Mouse (Mus musculus): Measurements from ENCODE around the gene Rabgap1.

The Rabgap1 gene

DNA sequence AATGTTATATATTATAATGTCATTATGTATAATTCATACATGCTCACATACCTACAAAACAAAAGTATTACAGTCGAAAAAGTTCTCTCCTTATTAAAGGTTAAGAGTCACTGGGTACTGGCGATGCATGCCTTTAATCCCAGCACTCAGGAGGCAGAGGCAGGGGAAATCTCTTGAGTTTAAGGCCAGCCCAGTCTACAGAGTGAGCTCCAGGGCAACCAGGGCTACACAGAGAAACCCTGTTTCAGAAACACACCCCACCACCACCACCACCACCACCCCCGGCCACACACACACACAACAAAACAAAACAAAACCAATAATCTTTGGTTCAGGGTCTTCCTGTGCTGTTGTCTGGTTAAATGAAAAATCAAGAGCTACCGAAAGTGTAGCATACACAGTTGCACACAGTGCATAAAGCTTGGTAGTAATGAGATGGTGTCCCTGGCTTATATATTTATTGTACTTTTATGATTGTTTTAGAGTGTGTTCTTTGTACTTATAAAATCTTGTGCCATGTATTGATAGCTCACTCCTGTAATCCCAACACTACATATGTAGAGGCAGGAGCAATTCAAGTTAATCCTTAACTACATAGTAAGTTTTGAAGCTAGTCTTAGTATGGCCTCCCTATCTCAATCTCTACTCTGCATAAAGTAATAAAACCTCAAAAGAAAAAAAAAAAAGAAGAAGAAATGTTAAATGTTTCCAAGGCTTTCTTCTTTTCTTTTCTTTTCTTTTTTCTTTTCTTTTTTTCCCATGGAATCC lies 68.2 kb downstream of the Rabgap1 start:
- DNase-seq (ENCODE audit: extremely low read depth, low read depth), result no peak

DNA sequence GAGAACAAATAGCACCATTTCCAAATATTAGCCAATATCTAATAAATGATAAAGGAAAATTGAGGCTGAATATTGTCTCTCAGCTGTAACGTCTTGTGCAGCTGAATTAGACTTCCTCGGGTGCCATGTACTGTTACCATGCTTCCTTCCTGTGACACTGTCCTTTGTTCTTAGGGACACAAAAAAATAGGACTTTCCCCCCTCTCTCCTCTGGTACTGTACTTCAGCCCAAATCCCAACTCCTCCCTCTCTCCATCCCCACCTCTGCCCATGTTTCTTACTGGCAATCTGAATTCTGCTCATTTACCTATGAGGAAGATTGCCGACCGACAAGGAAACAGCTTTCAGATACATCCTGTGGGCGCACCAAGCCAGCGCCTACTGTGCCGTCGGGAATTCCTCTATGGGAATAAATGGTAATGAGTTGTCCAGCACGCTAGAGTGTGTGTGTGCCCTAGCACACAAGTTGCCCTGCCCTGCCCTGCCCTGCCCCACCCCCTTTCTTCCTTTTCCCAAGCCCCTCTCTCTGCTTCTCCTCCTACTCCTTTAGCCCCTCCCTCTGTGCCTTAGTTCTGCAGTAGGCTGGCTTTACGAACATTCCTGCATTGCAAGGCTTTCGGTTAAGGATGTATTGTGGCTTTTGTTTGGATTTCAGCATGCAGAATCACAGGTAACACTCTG lies 73.1 kb downstream of the Rabgap1 start, which contains the start of gene Gpr21:
Gene Gpr21, plus strand, starts transcription at position 303 of the 681 bp plus-strand sequence.
- no peak for DNase-seq (ENCODE audit: extremely low read depth, low read depth)

DNA sequence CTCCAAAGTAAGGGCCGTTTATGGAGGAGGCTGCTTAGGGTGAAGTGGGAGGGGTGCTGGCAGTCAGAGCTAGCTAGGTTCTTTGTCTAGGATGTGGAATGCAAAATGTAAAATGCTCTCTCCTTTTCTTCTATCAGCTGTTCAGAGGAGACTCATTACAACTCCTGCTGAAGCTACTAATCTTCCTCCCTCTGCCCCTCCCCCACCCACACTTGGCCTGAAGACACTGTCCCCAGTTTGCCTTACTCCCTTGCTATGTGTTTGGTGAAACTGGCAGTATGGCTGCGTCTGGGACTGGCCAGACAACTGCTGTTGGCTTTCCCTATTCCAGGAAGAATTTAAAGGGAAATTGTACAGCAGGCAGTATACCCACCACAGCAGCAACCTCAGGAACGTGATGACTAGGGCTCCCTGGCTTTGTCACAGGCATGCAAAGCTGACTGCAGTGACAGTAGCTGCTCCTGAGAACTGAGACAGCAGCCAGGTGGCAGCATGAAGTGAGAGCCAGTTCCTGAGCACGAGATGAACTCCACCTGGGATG lies 73.9 kb downstream of the Rabgap1 start:
- no peak for DNase-seq (ENCODE audit: extremely low read depth, low read depth)

DNA sequence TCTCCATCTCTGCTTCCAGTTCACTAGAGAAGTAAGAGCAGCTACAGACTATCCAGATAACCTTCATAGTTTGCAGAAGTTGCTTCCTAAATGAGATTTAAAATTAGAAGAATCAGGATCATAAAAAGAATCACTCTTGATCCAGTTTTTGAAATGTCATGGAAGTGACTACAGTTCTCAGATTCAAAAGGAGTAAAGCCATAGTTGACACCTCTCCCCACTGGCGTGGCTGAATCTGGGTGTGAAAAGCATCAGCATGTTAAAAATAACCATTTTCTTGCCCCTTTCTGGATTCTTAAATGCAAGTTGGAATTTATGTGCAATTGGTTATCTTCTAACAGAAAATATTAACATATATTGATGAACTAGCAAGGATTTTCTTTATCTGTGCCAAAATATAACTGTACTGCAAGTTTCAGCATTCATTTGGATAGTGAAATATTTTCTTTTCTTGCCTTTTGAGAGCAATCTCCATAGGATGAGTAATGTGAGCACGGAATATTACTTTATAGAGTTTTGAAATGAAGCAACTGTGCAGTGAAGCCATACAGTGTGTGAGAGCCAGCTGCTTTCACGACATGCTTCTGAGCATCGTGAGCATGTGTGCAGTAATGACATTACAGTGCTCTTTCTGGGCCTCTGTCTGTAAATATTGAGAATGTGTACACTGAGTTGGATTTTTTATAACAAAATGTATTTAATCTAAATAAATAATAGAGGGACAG lies 75.6 kb downstream of the Rabgap1 start:
- no peak for DNase-seq (ENCODE audit: extremely low read depth, low read depth)

DNA sequence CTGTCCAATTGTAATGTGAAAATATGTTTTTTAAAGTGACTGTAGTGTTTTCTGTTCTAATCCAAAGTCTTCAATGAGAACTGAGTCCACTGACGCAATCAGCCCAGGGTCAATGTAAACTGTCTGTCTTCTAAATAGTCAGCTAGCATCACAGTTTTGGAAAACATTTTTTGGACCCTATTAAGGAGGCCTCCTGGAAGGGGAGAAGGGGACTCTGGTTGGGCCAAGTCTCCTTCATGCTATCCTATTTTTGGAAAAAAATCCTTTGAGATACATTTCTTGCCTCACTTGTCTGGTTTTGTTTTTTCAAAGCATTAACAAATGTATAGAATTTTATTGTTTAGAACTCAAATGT lies 76.2 kb downstream of the Rabgap1 start:
- DNase-seq (ENCODE audit: extremely low read depth, low read depth), result no peak

DNA sequence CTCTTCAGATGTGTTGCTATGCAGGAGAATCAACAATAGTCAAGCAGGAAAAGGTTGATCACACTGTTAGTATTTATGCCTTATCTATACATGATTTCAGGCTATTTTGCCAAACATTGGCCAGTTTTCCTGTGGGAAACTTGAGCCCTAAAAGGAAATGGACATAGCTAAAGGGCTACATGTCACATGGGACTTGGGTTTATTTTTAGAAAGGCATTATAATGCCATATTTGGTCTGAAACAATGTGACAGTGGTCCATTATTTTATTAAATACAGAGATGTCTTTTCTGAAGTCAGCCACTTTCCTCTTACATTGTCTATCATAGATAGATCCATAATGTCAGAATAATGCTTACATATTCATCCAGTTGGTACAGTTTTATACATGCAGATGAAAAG lies 84.5 kb downstream of the Rabgap1 start:
- DNase-seq (ENCODE audit: extremely low read depth, low read depth), result no peak

DNA sequence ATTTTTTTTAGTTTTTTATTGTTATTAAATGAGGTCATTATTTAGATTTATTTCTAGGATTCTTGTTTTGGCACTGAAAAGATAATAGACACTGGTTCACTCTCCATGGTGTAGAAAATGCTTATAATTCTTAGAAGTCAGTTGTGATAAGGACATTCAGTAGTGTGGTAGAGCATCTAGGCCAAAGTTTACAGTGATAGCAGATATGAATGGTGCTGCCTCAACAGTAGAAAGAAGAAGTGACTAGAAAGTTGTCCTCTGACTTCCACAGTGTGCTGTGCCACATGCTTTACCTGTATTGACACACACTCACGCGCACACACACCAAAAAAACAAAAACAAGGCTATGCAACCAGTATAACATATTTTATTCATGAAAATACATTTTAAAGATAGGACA lies 86.3 kb downstream of the Rabgap1 start:
- peak; percentile 71 for DNase-seq (ENCODE audit: extremely low read depth, low read depth)

DNA sequence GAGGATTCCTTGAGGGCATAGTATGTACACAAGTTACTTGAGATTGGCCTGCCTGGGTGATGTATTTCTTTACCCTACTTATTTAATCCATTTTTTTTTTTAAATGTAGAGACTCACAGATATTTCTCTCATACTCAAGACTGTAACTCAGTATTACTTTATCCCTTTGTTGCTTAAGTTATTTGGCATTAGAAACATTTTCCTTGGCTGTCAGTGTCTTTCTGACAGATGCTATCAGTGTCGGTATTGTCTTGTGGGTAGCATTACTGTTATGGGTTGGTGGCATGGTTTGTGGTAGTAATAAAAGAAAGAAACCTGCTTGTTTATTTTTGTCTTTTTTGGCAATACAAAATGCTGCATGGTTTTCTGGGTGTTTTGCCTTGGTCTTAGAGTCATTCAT lies 87.7 kb downstream of the Rabgap1 start:
- no peak for DNase-seq (ENCODE audit: extremely low read depth, low read depth)

DNA sequence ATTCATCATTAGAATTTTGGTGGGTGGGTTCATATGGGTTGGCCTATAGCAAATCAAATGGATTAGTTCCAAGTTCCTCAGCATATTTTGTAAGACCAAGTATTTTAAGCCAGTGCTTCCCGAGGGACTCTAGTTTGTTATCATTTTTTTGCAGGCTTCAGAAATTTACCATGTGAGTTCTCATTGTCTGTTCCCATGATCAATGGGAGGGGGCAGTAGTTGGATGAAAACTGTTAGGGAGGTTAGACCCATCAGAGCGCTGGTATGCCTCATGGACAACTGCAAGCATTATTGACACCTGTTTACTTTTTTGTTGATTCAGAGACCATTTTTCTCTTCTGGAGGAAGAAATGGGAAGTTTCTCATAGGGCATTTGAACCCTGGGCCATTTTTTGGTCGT lies 88.6 kb downstream of the Rabgap1 start:
- DNase-seq (ENCODE audit: extremely low read depth, low read depth), result no peak

DNA sequence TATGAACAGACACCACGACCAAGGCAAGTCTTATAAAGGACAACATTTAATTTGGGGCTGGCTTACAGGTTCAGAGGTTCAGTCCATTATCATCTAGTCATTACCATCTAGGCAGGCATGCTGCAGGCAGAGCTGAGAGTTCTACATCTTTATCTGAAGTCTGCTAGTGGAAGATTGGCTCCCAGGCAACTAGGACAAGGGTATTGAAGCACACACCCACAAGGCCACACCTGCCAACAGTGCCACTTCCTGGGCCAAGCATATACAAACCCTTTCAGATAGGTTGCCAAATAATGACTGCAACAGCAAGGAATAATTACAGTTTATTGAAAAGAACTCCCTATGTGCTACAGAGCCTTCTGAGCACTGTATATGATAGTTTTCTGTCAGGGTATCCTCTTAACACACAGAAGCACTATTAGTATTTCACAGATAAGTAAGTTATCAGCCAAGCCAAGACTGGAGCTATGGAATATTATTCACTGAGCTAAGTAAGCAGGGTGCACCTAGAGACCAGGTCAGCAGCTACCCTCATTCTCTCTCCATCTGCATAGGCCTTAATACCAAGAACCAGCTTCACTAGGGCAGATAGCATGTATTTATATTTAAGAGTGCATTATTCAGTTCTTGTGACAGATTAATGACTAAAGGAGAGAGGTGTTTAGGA lies 106.4 kb downstream of the Rabgap1 start:
- DNase-seq (ENCODE audit: extremely low read depth, low read depth), result peak; percentile 43

DNA sequence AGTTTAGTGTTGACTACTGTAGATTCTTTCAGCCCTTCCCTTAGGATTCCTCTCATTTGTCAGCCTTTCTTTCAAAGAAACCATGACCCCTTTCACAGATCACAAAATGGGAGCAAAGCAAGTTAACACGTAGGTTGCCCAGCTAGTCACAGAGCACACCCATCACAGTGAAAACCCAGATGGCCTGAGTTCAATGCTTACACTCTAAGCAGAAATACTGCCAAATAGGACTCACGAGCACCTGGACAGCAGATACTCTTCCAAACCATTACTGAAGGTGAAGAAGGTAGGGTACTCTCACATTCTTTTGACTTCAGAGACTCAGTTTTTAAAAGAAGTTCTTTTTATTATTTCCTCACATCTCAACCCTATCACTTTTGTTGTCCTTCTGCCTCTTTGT lies 113.3 kb downstream of the Rabgap1 start:
- DNase-seq (ENCODE audit: extremely low read depth, low read depth), result no peak

DNA sequence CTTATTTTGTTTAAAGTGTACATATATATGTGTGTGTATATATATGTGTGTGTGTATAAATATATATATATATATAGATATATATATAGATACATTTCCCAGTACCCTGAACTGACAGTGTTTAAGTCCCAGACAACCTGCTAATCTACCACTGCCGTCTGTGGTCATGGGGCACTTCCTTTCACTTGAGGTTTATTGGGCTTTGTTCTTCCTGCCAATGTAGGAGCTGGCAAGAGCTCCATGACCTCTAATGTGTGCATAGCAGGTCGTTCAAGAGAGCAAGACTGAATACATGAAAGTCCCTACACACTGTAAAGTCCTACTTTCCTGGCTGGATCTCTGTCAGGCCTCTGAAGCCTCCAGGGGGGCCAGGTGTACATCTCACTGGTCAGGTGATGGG lies 122.5 kb downstream of the Rabgap1 start:
- peak; percentile 34 for DNase-seq (ENCODE audit: extremely low read depth, low read depth)

DNA sequence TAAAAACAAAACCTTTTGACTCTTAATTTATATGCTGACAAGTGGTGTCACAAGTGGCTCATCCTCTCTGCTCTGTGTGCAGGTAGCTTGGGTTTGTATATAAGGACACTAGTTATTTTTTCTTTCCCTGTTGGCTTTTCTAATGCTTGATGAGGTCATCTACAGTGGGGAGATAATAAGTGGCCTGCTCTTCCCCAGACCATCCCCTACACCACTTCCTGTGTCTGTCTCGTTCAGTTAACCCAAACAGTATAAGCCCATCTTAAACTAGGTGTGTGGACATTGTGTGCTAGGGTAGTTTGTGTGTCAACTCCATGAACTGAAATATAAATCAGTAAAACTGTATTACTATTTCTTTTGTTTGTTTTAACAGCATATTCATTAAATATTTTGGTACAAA lies 123.0 kb downstream of the Rabgap1 start:
- DNase-seq (ENCODE audit: extremely low read depth, low read depth), result no peak

DNA sequence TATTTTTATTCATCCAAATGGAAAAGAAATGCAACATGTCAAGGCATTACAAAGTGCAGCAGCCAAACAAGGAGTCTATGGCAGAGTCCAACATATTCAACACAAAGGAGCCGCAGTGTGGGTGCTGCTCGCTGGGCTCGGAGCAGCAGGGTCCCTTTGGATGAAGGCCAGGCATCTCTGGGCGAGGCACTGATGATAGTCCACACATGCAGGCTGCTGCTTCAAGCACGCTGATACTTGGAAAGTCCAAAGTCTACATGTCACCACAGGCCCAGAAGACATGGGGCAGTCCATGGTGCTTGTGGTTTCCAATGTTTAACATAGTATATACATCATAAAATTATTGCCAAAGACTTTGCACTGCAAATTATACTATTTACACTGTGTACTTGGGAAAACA lies 126.8 kb downstream of the Rabgap1 start:
- no peak for DNase-seq (ENCODE audit: extremely low read depth, low read depth)

DNA sequence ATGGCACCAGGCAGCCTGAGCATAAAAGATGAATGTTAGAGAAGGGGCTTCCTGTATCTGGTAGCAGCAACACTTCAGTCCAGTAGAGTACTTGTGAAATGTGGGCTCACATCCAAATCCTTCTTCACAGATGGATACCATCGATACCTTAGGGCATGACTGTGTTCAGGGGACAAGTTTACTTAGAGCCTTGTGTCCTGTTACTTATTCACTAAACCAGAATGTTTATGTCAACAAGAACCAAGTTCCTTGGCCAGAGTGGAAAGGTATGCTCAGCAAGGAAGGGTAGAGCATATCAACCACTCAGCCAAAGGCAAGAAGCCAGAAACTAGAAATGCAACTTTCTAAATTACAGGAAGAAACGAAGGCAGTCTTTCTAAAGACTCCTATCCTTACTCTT lies 127.6 kb downstream of the Rabgap1 start:
- no peak for DNase-seq (ENCODE audit: extremely low read depth, low read depth)

DNA sequence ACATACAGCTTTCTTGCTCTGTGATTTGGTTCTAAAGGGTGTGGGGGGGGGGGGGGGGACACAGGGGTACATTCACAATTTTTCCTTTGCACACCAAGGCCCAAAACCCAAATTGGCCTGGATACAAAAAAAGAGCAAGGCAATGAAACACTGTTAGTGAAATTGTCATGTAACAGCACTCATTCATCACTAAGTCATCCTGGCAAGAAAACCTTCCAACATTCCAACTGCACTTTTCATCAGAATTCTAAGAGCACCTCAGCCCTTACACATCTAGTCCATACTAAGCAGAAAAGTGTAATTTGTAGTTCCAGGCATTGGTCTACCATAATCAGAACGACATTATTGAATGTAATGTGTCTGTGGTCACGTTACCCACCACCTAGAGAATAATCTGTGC lies 129.1 kb downstream of the Rabgap1 start:
- no peak for DNase-seq (ENCODE audit: extremely low read depth, low read depth)

DNA sequence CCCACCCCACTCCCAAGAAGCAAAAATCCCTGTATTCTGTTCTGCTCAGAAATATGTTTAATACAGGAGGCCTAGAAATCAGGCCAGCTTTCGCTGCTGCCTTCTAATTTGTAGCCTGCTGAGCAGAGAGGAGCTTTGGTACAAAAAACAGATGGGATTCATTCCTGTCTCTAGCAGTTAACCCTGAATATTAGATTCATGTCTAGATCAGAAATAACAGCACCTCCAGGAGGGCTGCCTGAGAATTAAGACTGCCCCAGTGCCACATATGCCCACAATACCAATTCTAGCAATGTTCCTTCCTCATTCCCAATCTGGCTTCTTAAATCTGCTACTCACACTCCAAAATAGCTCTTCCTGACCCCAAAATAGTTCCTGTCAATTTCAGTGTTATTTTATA lies 133.6 kb downstream of the Rabgap1 start:
- no peak for DNase-seq (ENCODE audit: extremely low read depth, low read depth)

DNA sequence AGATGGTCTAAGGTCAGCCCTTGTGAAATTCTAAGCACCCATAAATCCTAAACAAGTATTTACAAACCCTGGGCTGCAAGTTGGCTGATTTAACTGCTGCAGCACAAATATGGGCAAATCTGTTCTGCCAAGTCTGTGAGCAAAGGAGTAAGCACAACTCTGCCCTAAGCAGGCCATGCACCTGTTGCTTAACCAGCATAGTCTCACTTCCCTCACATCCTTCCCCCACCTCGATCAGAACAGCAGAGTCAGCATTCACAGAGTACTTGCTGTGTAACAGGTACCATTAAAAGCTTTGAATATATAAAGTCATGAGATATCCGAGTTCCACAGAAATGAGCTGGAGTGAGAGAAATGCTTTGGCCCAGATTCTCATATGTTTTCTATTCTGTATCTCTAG lies 135.1 kb downstream of the Rabgap1 start:
- no peak for DNase-seq (ENCODE audit: extremely low read depth, low read depth)

DNA sequence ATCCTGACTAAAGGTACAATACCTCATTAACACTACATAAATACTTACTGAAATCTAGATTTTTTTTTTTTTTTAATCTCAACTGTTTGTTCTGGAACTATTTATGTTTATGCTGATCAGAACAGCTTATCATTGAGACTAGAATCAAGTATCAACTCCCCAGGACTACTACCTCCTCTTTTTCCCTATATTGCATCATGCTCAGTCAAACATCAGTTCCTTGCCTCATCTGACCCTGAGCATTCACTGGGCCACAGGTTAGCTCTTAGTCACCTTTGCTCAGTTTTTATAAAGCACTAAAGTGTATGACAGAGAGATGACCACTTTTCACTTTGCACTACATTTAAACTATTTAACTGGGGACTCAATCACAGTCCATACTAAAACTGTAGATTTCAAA lies 144.8 kb downstream of the Rabgap1 start:
- no peak for DNase-seq (ENCODE audit: extremely low read depth, low read depth)
